9 mouse cellular contexts compared by ENCODE assay signal in the genomic region with DNA sequence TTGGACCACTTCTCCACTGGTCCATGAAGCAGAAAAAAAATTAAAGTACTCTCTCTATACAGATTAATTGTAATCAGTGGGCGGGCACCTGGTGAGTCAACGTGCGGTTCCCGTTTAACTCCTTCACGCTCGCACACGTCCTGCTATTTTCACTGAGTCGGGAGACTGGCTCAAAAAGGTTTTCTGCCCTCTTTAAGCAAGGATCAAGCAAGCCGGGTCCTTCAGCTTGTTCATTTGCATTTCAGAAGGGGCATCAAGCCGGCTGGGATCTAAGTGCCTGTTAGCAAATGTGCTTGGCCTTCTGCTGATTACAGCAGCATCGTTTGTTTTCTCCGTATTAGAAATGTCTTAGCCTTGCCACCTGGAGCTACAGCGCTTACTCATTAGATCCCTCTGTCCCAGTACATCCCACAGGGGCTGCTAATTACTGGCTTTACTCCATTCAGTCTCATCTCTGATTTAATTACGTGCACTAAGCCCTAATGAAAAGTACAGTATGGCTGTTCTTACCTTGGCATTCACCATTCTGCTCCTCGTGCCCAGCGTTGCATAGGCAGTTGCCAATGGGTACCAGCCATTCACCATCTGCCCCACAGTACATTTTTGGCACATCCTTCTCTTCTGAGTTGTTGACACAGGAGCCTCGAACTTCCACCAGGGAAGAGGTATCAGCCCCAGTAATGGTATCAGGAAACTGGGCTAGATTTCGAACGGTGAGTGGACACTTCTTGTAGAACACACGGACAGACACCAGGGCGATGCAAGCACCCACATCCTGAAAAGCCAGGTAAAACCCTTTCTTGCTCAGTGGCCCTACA. TPM values are rescaled to one million over a fixed set of nuclear protein-coding genes. Genes with fewer than 3 reads are reported as not detected.
DNase-seq lines count a peak whose midpoint lies in the region; ATAC-seq and TF ChIP-seq lines count a peak whose summit lies in the region.
"Had no signal": no experiment of that assay in that cellular context is flagged by ENCODE, and none has a peak within 500 bp of the region (broad histone marks: within the 10 kb centered on the region; RNA-seq: fewer than 3 reads in every experiment).

No protein-coding gene starts in this region.

- no peak for ATAC-seq in lung, embryonic 14.5 days (ENCODE audit: insufficient read depth)
- ATAC-seq in forebrain, embryonic 11.5 days (replicated peaks; ENCODE audit: low FRiP score) = peak; percentile 89
- no peak for ATAC-seq in stomach, embryonic 16.5 days (ENCODE audit: insufficient read depth, low FRiP score)
- no peak for ATAC-seq in cerebellum, adult (ENCODE audit: insufficient number of reproducible peaks, low FRiP score, low TSS enrichment)

- no peak for DNase-seq in lung, embryonic 14.5 days
- DNase-seq in lung, adult 2 months = no peak
- DNase-seq in forebrain, embryonic 11.5 days (ENCODE audit: low spot score) = peak; percentile 76
- DNase-seq in layer of hippocampus, postnatal 36 days = peak; percentile 54 to 57
- DNase-seq in left cerebral cortex, adult 11 months (ENCODE audit: low spot score) = no peak
- DNase-seq: gastrocnemius, postnatal 14 days; kidney, postnatal 36 days had no signal

- peak overlapping the region; percentile 15 for H3K4me2 ChIP-seq in lung, embryonic 14.5 days
- peak overlapping the region; percentile 52 for H3K4me2 ChIP-seq in forebrain, embryonic 11.5 days (ENCODE audit: low read depth, low read length, severe bottlenecking)
- peak overlapping the region; percentile 19; the same call in 1 of the 2 replicates for H3K4me2 ChIP-seq in stomach, embryonic 16.5 days (ENCODE audit: low read depth, low read length)

- H3K36me3 ChIP-seq in lung, embryonic 14.5 days (ENCODE audit: insufficient read depth) = peaks cover 15% of the 10 kb centered on the region; the same call in 1 of the 2 replicates
- peaks cover 6% of the 10 kb centered on the region; the same call in 1 of the 2 replicates for H3K36me3 ChIP-seq in forebrain, embryonic 11.5 days (ENCODE audit: control insufficient read depth, insufficient read depth, low read length)
- peaks cover 5% of the 10 kb centered on the region; the same call in 1 of the 2 replicates for H3K36me3 ChIP-seq in stomach, embryonic 16.5 days (ENCODE audit: control insufficient read depth, insufficient read depth, low read length)

- no peak for TF ChIP-seq CTCF in lung, embryonic 14.5 days (IDR thresholded peaks at IDR 0.05; ENCODE audit: low read depth)
- no peak for TF ChIP-seq CTCF in lung, adult 2 months (IDR thresholded peaks at IDR 0.05; ENCODE audit: insufficient read depth, low read length)

- H3K4me1 ChIP-seq in lung, embryonic 14.5 days (ENCODE audit: insufficient read depth) = no peaks in the 10 kb centered on the region
- H3K4me1 ChIP-seq in lung, adult 2 months (ENCODE audit: control insufficient read depth, insufficient read depth, low read length) = no peaks in the 10 kb centered on the region; the same call in 1 of the 2 replicates
- peaks cover 60% of the 10 kb centered on the region for H3K4me1 ChIP-seq in forebrain, embryonic 11.5 days (replicated peaks; ENCODE audit: control insufficient read depth, insufficient read depth, low read length)
- H3K4me1 ChIP-seq in stomach, embryonic 16.5 days (ENCODE audit: control insufficient read depth, insufficient read depth, low read length) = peaks cover 15% of the 10 kb centered on the region

- H3K4me3 ChIP-seq in lung, embryonic 14.5 days (ENCODE audit: low read depth, low read length) = no peak overlapping the region
- no peak overlapping the region for H3K4me3 ChIP-seq in lung, adult 2 months (replicated peaks; ENCODE audit: extremely low read depth, low read depth, low read length)
- H3K4me3 ChIP-seq in forebrain, embryonic 11.5 days (ENCODE audit: low read depth, low read length) = peak overlapping the region; percentile 22
- H3K4me3 ChIP-seq in stomach, embryonic 16.5 days (replicated peaks; ENCODE audit: low read length) = no peak overlapping the region; the same call in 1 of the 2 replicates

- no peak for TF ChIP-seq POLR2A in lung, adult 2 months (IDR thresholded peaks at IDR 0.05; ENCODE audit: borderline replicate concordance, extremely low read depth, low read depth, low read length)

- no peak overlapping the region for H3K27ac ChIP-seq in lung, embryonic 14.5 days (ENCODE audit: low read depth)
- peak overlapping the region; percentile 63 for H3K27ac ChIP-seq in forebrain, embryonic 11.5 days (ENCODE audit: low read depth, low read length)
- H3K27ac ChIP-seq in stomach, embryonic 16.5 days (ENCODE audit: low read length) = no peak overlapping the region

- H3K9me3 ChIP-seq in lung, embryonic 14.5 days (ENCODE audit: low read depth, low read length) = no peaks in the 10 kb centered on the region
- no peaks in the 10 kb centered on the region for H3K9me3 ChIP-seq in forebrain, embryonic 11.5 days (ENCODE audit: control insufficient read depth, low read length)
- no peaks in the 10 kb centered on the region for H3K9me3 ChIP-seq in stomach, embryonic 16.5 days (replicated peaks; ENCODE audit: control insufficient read depth, low read length)

- H3K27me3 ChIP-seq in lung, embryonic 14.5 days (ENCODE audit: insufficient read depth, low read length) = no peaks in the 10 kb centered on the region
- no peaks in the 10 kb centered on the region for H3K27me3 ChIP-seq in forebrain, embryonic 11.5 days (ENCODE audit: control insufficient read depth, insufficient read depth, low read length)
- no peaks in the 10 kb centered on the region for H3K27me3 ChIP-seq in stomach, embryonic 16.5 days (ENCODE audit: control insufficient read depth, insufficient read depth, low read length)

- H3K9ac ChIP-seq in lung, embryonic 14.5 days = no peak overlapping the region
- H3K9ac ChIP-seq in forebrain, embryonic 11.5 days (ENCODE audit: low read length) = 0 out of 2 replicates have a peak overlapping the region, but pooled peaks have one; percentile 27
- H3K9ac ChIP-seq in stomach, embryonic 16.5 days (ENCODE audit: low read length) = no peak overlapping the region

- WGBS in lung, embryonic 14.5 days = 49% methylated on average over 21 of the region's 21 CpGs
- WGBS in lung, adult 2 months = 71% methylated on average over 21 of the region's 21 CpGs
- WGBS in forebrain, embryonic 11.5 days = 22% methylated on average over 21 of the region's 21 CpGs
- 61% methylated on average over 21 of the region's 21 CpGs for WGBS in stomach, embryonic 16.5 days

RNA-seq across cellular contexts. Expression of a gene that starts 8.6 kb away (rescaled TPM):
- polyA plus RNA-seq in lung, embryonic 14.5 days (2014; fragmentation: Nextera tagmentation; extraction: Ambion mirVana) = 18.0 and 21.9 TPM in 2 replicates
- 8.3 and 20.6 TPM in 2 replicates for polyA plus RNA-seq in lung, adult 2 months (2012; rRNA removed)
- 38.4 and 42.9 TPM in 2 replicates for polyA plus RNA-seq in forebrain, embryonic 11.5 days (2014; fragmentation: Nextera tagmentation; extraction: Ambion mirVana)
- 100 to 1,000 TPM; 298 to 325 TPM for total RNA-seq in layer of hippocampus, postnatal 36 days (2021)
- 11.8 and 12.0 TPM in 2 replicates for polyA plus RNA-seq in stomach, embryonic 16.5 days (2015; fragmentation: Nextera tagmentation; extraction: Ambion mirVana)

Comparison
In these comparisons a context has a peak if more than half of its experiments do, and no peak if none do; other contexts are left out.
1. DNase-seq: peak in forebrain, embryonic 11.5 days (single experiment) and layer of hippocampus, postnatal 36 days (2 of 2); none in lung, embryonic 14.5 days (single experiment), lung, adult 2 months (single experiment) and left cerebral cortex, adult 11 months (single experiment).
2. Peak in every context shown above with its lines, with median percentiles within 50 percentile points of each other: H3K4me2 ChIP-seq.